Mouse (Mus musculus) MEL (cell line): ENCODE results near the gene Nme3. TPM values are rescaled to one million over a fixed set of nuclear protein-coding genes. Genes with fewer than 3 reads are reported as not detected.

Experiments
- DNase-seq: peaks from one replicate; pipeline ENCODE4 v3.0.0; 2011; ENCODE audit warnings: low read depth, low spot score
- H3K27ac ChIP-seq: 2 replicates; pipeline ENCODE4 v1.5.1; 2012; ENCODE audit warnings: low read depth, mild to moderate bottlenecking, control low read depth, low read length, moderate library complexity; ENCODE audit not compliant: control insufficient read depth
- H3K27me3 ChIP-seq, 2 experiments: fragments of 150-350 bp in 1 of 2; sonication (generic) in 1 of 2; 2 replicates each; pipeline ENCODE4 v1.6.1; 2012; ENCODE audit warnings: low read length in 2 of 2, mild to moderate bottlenecking in 2 of 2, improper control_type of control experiment in 1 of 2, moderate library complexity in 1 of 2; ENCODE audit not compliant: insufficient read depth in 2 of 2, control insufficient read depth in 1 of 2
- H3K36me3 ChIP-seq, 2 experiments: 2 replicates each; pipeline ENCODE4 v1.6.1; 2012 to 2014; ENCODE audit warnings: low read length in 2 of 2, improper control_type of control experiment in 1 of 2, inconsistent platforms in 1 of 2, mild to moderate bottlenecking in 1 of 2; ENCODE audit not compliant: insufficient read depth in 2 of 2, control insufficient read depth in 1 of 2
- H3K4me1 ChIP-seq, 2 experiments: fragments of 150-350 bp in 1 of 2; sonication (generic) in 1 of 2; 2 replicates each; pipeline ENCODE4 v1.6.1; 2012; ENCODE audit warnings: low read length in 2 of 2, improper control_type of control experiment in 1 of 2, mild to moderate bottlenecking in 1 of 2; ENCODE audit not compliant: insufficient read depth in 2 of 2, control insufficient read depth in 1 of 2
- H3K4me3 ChIP-seq, 2 experiments: fragments of 150-350 bp in 1 of 2; sonication (generic) in 1 of 2; 2 replicates each; pipeline ENCODE4 v1.5.1; 2012; ENCODE audit warnings: low read depth in 2 of 2, low read length in 2 of 2, mild to moderate bottlenecking in 2 of 2, moderate library complexity in 2 of 2, control low read depth in 1 of 2, improper control_type of control experiment in 1 of 2; ENCODE audit not compliant: control insufficient read depth in 1 of 2, insufficient read depth in 1 of 2
- H3K79me2 ChIP-seq: 2 replicates; pipeline ENCODE4 v1.6.1; 2012; ENCODE audit warnings: mild to moderate bottlenecking, low read length, moderate library complexity; ENCODE audit not compliant: control insufficient read depth, poor library complexity, insufficient read depth
- H3K9ac ChIP-seq: 2 replicates; pipeline ENCODE4 v1.6.1; 2012; ENCODE audit warnings: low read depth, mild to moderate bottlenecking, control low read depth, low read length, moderate library complexity; ENCODE audit not compliant: control insufficient read depth, poor library complexity, severe bottlenecking
- H3K9me3 ChIP-seq: fragments of 150-350 bp; sonication (generic); replicated peaks from 2 replicates; pipeline ENCODE4 v1.6.1; 2012; ENCODE audit warnings: mild to moderate bottlenecking, low read length, improper control_type of control experiment, moderate library complexity; ENCODE audit not compliant: insufficient read depth
- CHD2 ChIP-seq: IDR thresholded peaks from 2 replicates; pipeline ENCODE4 v1.6.1; 2011; ENCODE audit warnings: low read length, improper control_type of control experiment
- JUND ChIP-seq: IDR thresholded peaks from 2 replicates; pipeline ENCODE4 v1.6.1; 2011; ENCODE audit warnings: low read depth, mild to moderate bottlenecking, improper control_type of control experiment, low read length
- MAZ ChIP-seq: IDR thresholded peaks from 2 replicates; pipeline ENCODE4 v1.6.1; 2012; ENCODE audit warnings: low read depth, mild to moderate bottlenecking, inconsistent platforms, low read length, improper control_type of control experiment
- POLR2A ChIP-seq, 2 experiments: IDR thresholded peaks; 2 replicates each; pipeline ENCODE4 v1.6.1; 2011 to 2012; ENCODE audit warnings: low read length in 2 of 2, mild to moderate bottlenecking in 2 of 2, control low read depth in 1 of 2, improper control_type of control experiment in 1 of 2, low read depth in 1 of 2, moderate library complexity in 1 of 2; ENCODE audit not compliant: control insufficient read depth in 1 of 2, insufficient read depth in 1 of 2, poor library complexity in 1 of 2
- POLR2AphosphoS2 ChIP-seq: IDR thresholded peaks from 2 replicates; pipeline ENCODE4 v1.6.1; 2011; ENCODE audit warnings: low read length, improper control_type of control experiment
- POLR2AphosphoS5 ChIP-seq: IDR thresholded peaks from 2 replicates; pipeline ENCODE4 v1.6.1; 2012; ENCODE audit warnings: low read depth, borderline replicate concordance, mild to moderate bottlenecking, inconsistent platforms, low read length, moderate library complexity, mixed read lengths
- TAL1 ChIP-seq: IDR thresholded peaks from 2 replicates; pipeline ENCODE4 v1.6.1; 2012; ENCODE audit warnings: mild to moderate bottlenecking, inconsistent platforms, low read length, moderate library complexity, mixed read lengths
- TCF12 ChIP-seq: IDR thresholded peaks from 2 replicates; pipeline ENCODE4 v1.6.1; 2014; ENCODE audit warnings: low read depth, mild to moderate bottlenecking, inconsistent platforms, low read length, improper control_type of control experiment, moderate library complexity
- polyA plus RNA-seq, 2 experiments: library from polyadenylated mRNA; stranded (reverse) in 1 of 2; unstranded in 1 of 2; fragments of >175 nt in 1 of 2; fragments of >200 nt in 1 of 2; gene quantifications; 2 replicates each; pipeline versions ENCODE4 v1.2.1 to v1.2.4; 2012; ENCODE audit warnings: low replicate concordance in 2 of 2, low read depth in 1 of 2; ENCODE audit not compliant: insufficient read length in 2 of 2, insufficient read depth in 1 of 2, missing spikeins in 1 of 2
- total RNA-seq: library from RNA; depleted of rRNA; stranded (reverse); fragments of 300-350 nt; gene quantifications from 2 replicates; pipeline ENCODE4 v1.2.3, GENCODE M21; 2012

Nme3 gene
- total and polyA plus RNA-seq, 3 experiments: 22.1 to 24.4 TPM; not detected in 1

DNA sequence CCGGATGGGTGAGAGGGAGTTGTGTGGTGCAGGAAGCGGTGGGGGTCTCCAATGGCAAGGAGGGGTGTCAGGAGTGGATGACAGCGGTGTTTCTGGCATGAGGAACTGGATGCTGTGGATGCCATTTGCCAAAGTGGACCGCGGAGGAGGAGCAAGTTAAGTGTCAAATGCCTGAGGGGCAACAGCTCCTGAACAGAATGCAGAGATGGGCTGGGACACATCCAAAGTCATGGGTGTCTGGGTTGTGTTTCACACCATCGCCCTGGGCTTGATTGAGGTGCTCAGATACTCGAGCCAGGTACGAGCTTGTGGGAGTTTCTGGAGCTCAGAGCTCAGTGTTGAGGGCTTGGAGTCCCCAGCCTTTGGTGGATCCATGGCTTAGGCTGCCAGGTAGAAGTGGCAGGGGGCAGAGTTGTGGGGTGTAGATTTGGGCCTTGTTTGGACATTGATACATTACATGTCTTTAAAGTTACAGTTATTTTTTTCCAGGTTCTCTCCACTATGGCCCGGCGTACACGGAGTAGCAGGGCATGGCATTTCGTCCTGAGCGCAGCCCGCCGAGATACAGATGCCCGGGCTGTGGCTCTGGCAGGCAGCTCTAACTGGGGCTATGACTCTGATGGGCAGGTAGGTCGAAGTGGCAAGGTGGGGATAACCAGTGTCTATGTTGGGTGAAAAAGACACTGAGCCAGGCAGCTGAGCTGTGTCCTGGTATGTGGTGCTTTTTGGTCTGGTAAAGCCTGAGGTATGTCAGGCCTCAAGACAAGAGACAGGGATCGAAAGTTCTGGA lies 8.8 kb upstream of the Nme3 start:
- peaks cover 0 to 2% of the 10 kb centered on the region in 2 experiments; a peak in 3 of 4 replicates for H3K36me3 ChIP-seq
- DNase-seq: peak; percentile 47

GRCm38 (mm10) chr17:24888862-24889261 lies 7.4 kb upstream of the Nme3 start:
- no peak overlapping the region for H3K4me3 ChIP-seq
- peaks cover 0 to 3% of the 10 kb centered on the region in 2 experiments; a peak in 3 of 4 replicates for H3K36me3 ChIP-seq
- TF ChIP-seq TCF12: no peak
- TF ChIP-seq POLR2A (IDR thresholded peaks at IDR 0.05; ENCODE audit: control insufficient read depth in 1 of 2, insufficient read depth in 1 of 2, low read depth in 1 of 2, low read length in 2 of 2, poor library complexity in 1 of 2): 0 out of 4 replicates have a peak, but pooled peaks of 1 of the 2 experiments have one; percentile 29
- TF ChIP-seq POLR2AphosphoS2: peak; percentile 55; the same call in 1 of the 2 replicates
- TF ChIP-seq, all 39 proteins: peak for 2
- Histone ChIP-seq H3K27me3 (no peaks in the 10 kb centered on the region), H3K27ac (no peak overlapping the region), H3K9ac (no peak overlapping the region), H3K4me1 (peaks cover 0 to 13% of the 10 kb centered on the region in 2 experiments; a peak in 2 of 4 replicates), H3K79me2 (peaks cover 29% of the 10 kb centered on the region), H3K9me3 (no peaks in the 10 kb centered on the region)
- no peak for DNase-seq

More for the DNA sequence above, 8.8 kb upstream of the Nme3 start:
- Histone ChIP-seq H3K9me3 (no peaks in the 10 kb centered on the region), H3K9ac (peak overlapping the region; percentile 89), H3K4me3 (peak overlapping the region; percentile 84 to 93), H3K79me2 (peaks cover 22% of the 10 kb centered on the region), H3K27ac (no peak overlapping the region), H3K27me3 (no peaks in the 10 kb centered on the region), H3K4me1 (peaks cover 0 to 14% of the 10 kb centered on the region in 2 experiments; a peak in 1 of 4 replicates)
- TF ChIP-seq POLR2A (IDR thresholded peaks at IDR 0.05; ENCODE audit: control insufficient read depth in 1 of 2, insufficient read depth in 1 of 2, low read depth in 1 of 2, low read length in 2 of 2, poor library complexity in 1 of 2) (peak in 1 of 2 experiments; percentile 8; a peak in 1 of 4 replicates), JUND (no peak)

- H3K4me1 ChIP-seq: peaks cover 0 to 12% of the 10 kb centered on the region in 2 experiments; a peak in 2 of 4 replicates
- no peak overlapping the region for H3K27ac ChIP-seq
- H3K79me2 ChIP-seq: peaks cover 38% of the 10 kb centered on the region
- peaks cover 0 to 5% of the 10 kb centered on the region in 2 experiments; a peak in 2 of 4 replicates for H3K36me3 ChIP-seq
- no peak overlapping the region for H3K9ac ChIP-seq
- TF ChIP-seq MAZ (no peak), CHD2 (no peak), TAL1 (no peak), POLR2AphosphoS5 (0 out of 2 replicates have a peak, but pooled peaks have one; percentile 21)
- H3K9me3 ChIP-seq: no peaks in the 10 kb centered on the region
- H3K4me3 ChIP-seq: no peak overlapping the region
- no peak for DNase-seq
- H3K27me3 ChIP-seq: no peaks in the 10 kb centered on the region
Measured at GRCm38 (mm10) chr17:24890151-24891092, 5.9 kb upstream of the Nme3 start.
